Mouse (Mus musculus): Measurements from ENCODE around the gene Zfhx3. TPM values are rescaled to one million over a fixed set of nuclear protein-coding genes. Genes with fewer than 3 reads are reported as not detected.

Gene Zfhx3
- polyA plus RNA-seq, 1 experiment from 2014 or later = 9.2 TPM

- H3K4me2 ChIP-seq = peak overlapping the region; percentile 59
- no peaks in the 10 kb centered on the region for H3K36me3 ChIP-seq
- peaks cover 49% of the 10 kb centered on the region for H3K4me1 ChIP-seq
- H3K9me3 ChIP-seq (replicated peaks) = no peaks in the 10 kb centered on the region
- no peak overlapping the region for H3K9ac ChIP-seq
- peak overlapping the region; percentile 36 for H3K4me3 ChIP-seq (replicated peaks)
- WGBS = 5% methylated on average over 27 of the region's 27 CpGs
- H3K27me3 ChIP-seq = peaks cover 82% of the 10 kb centered on the region
- H3K27ac ChIP-seq = no peak overlapping the region
- no peak for ATAC-seq (replicated peaks; ENCODE audit: low FRiP score)
Observed at GRCm38 (mm10) chr8:108696631-108697410, 754.4 kb downstream of the Zfhx3 start.

GRCm38 (mm10) chr8:108697589-108697988 lies 755.1 kb downstream of the Zfhx3 start:
- Histone ChIP-seq H3K9me3 (replicated peaks) (no peaks in the 10 kb centered on the region), H3K27ac (no peak overlapping the region), H3K4me3 (replicated peaks) (peak overlapping the region; percentile 16; the same call in 1 of the 2 replicates), H3K27me3 (peaks cover 88% of the 10 kb centered on the region), H3K4me1 (peaks cover 46% of the 10 kb centered on the region), H3K9ac (no peak overlapping the region), H3K4me2 (peak overlapping the region; percentile 35), H3K36me3 (no peaks in the 10 kb centered on the region)
- 1% methylated on average over 13 of the region's 13 CpGs for WGBS
- ATAC-seq (replicated peaks; ENCODE audit: low FRiP score) = no peak

DNA sequence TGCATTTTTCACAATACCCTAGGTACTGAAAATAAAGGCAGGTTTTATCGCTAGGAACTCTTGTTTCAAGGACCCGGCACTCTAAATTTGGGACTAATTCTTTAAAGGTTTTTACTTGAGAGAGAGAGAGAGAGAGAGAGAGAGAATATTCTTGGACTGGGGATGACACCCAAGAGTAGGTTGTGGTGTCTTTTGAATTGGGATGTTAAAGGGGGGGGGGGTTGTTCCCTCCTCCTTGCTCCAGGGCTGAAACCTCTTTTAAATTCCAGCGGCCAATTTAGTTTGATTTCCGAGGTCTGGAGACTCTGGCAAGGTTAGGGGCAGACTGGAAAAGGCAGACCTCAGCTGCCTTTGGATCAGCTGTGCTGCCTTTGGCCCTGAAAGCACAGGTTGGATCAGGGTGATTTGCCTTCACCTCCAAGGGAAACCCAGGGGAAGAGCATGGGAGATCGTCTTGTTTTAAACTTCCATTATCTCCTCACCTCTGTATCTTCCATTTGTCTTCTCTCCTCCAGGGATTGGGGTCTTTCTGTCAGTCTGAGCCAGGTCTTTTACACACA lies 755.7 kb downstream of the Zfhx3 start:
- Histone ChIP-seq H3K9ac (no peak overlapping the region), H3K27me3 (peaks cover 88% of the 10 kb centered on the region), H3K4me2 (peak overlapping the region; percentile 35; the same call in 1 of the 2 replicates), H3K27ac (no peak overlapping the region), H3K4me3 (replicated peaks) (no peak overlapping the region; the same call in 1 of the 2 replicates), H3K9me3 (replicated peaks) (no peaks in the 10 kb centered on the region), H3K36me3 (no peaks in the 10 kb centered on the region), H3K4me1 (peaks cover 46% of the 10 kb centered on the region)
- 13% methylated on average over 5 of the region's 5 CpGs for WGBS
- no peak for ATAC-seq (replicated peaks; ENCODE audit: low FRiP score)

- 9% methylated on average over 3 of the region's 3 CpGs for WGBS
- H3K9ac ChIP-seq = no peak overlapping the region
Observed at GRCm38 (mm10) chr8:108699011-108699410, 756.6 kb downstream of the Zfhx3 start.

GRCm38 (mm10) chr8:108699454-108700345 lies 757.3 kb downstream of the Zfhx3 start:
- Histone ChIP-seq H3K27me3 (peaks cover 73% of the 10 kb centered on the region), H3K4me1 (peaks cover 46% of the 10 kb centered on the region), H3K36me3 (no peaks in the 10 kb centered on the region), H3K4me2 (peak overlapping the region; percentile 47), H3K9ac (no peak overlapping the region), H3K27ac (no peak overlapping the region), H3K9me3 (replicated peaks) (no peaks in the 10 kb centered on the region), H3K4me3 (replicated peaks) (peak overlapping the region; percentile 18)
- WGBS = 6% methylated on average over 23 of the region's 23 CpGs
- no peak for ATAC-seq (replicated peaks; ENCODE audit: low FRiP score)

More at GRCm38 (mm10) chr8:108699011-108699410, 756.6 kb downstream of the Zfhx3 start:
- H3K27me3 ChIP-seq = peaks cover 80% of the 10 kb centered on the region
- no peaks in the 10 kb centered on the region for H3K36me3 ChIP-seq
- H3K4me3 ChIP-seq (replicated peaks) = no peak overlapping the region
- ATAC-seq (replicated peaks; ENCODE audit: low FRiP score) = no peak
- no peaks in the 10 kb centered on the region for H3K9me3 ChIP-seq (replicated peaks)
- H3K4me2 ChIP-seq = peak overlapping the region; percentile 47
- peaks cover 46% of the 10 kb centered on the region for H3K4me1 ChIP-seq
- H3K27ac ChIP-seq = no peak overlapping the region

DNA sequence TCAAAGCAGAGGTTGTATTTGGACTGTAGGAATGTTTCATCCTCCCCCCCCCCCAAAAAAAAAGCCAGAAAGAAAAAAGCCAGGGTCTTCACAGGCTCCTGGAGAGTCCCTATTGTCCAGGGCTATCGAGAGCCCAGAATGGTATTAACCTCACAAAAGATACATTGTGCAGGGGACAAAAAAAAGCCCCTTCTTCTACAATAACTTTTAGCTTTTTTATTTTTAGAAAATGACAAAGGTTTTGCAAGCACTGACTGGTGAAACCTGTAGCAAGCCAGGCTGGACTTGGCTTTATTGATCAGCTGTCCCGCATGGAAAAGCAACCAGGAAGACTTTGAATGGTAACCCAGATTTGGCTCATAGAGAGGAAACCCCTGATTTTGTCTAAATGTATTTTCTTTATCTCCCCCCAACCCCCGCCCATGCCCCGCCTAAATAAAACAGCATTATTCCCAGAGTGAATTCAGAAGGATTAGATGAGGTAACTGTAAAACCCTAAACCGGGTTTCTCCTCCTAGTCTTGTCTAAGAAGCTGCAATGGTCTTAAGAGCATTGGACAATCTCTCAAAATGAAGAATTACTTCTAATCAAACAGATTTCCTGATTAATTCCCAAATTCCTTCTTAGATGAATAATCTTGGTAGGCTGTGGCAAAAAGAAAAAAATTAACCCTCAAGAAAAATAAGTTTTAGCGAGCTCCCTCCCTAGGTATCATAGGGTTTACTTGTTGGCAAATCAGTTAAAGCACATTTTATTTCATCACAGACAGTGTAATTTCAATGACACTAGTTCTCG lies 759.1 kb downstream of the Zfhx3 start:
- Histone ChIP-seq H3K27ac (no peak overlapping the region), H3K4me3 (replicated peaks) (no peak overlapping the region), H3K9ac (no peak overlapping the region), H3K36me3 (no peaks in the 10 kb centered on the region), H3K27me3 (peaks cover 54% of the 10 kb centered on the region), H3K9me3 (replicated peaks) (no peaks in the 10 kb centered on the region), H3K4me2 (no peak overlapping the region), H3K4me1 (peaks cover 41% of the 10 kb centered on the region)
- 33% methylated on average over 7 of the region's 7 CpGs for WGBS
- ATAC-seq (replicated peaks; ENCODE audit: low FRiP score) = no peak

DNA sequence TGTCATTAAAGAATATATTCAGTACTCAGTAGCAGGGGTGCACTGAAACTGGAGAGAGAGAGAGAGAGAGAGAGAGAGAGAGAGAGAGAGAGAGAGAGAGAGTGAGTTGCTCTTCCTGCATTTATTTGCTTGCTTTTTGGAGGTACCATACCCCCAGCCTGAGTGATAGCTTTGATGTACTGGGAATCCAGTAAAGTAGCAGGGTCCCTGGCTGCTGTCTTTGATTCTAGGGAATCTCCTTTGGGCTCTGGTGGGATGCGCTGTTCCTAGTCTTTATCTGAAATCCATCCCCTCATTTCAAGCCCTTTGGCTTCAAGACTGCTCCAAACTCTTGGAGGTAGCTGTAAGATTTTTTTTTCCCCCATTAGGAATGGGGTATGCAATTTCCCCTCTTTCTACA lies 759.8 kb downstream of the Zfhx3 start:
- no peak for ATAC-seq (replicated peaks; ENCODE audit: low FRiP score)
- 52% methylated on average over 1 of the region's 1 CpGs for WGBS
- no peak overlapping the region for H3K27ac ChIP-seq

GRCm38 (mm10) chr8:108705751-108706150 lies 763.3 kb downstream of the Zfhx3 start:
- H3K36me3 ChIP-seq = no peaks in the 10 kb centered on the region
- H3K4me2 ChIP-seq = peak overlapping the region; percentile 85
- H3K27ac ChIP-seq = 0 out of 2 replicates have a peak overlapping the region, but pooled peaks have one; percentile 18
- H3K27me3 ChIP-seq = peaks cover 15% of the 10 kb centered on the region
- no peaks in the 10 kb centered on the region for H3K9me3 ChIP-seq (replicated peaks)
- WGBS = 44% methylated on average over 2 of the region's 2 CpGs
- ATAC-seq (replicated peaks; ENCODE audit: low FRiP score) = no peak
- H3K4me1 ChIP-seq = peaks cover 57% of the 10 kb centered on the region
- H3K4me3 ChIP-seq (replicated peaks) = peak overlapping the region; percentile 72; the same call in 1 of the 2 replicates
- H3K9ac ChIP-seq = no peak overlapping the region

More for the DNA sequence above, 759.8 kb downstream of the Zfhx3 start:
- peaks cover 44% of the 10 kb centered on the region for H3K4me1 ChIP-seq
- H3K4me2 ChIP-seq = peak overlapping the region; percentile 85; the same call in 1 of the 2 replicates
- no peaks in the 10 kb centered on the region for H3K36me3 ChIP-seq
- H3K9ac ChIP-seq = no peak overlapping the region
- H3K27me3 ChIP-seq = peaks cover 48% of the 10 kb centered on the region
- no peaks in the 10 kb centered on the region for H3K9me3 ChIP-seq (replicated peaks)
- H3K4me3 ChIP-seq (replicated peaks) = no peak overlapping the region

DNA sequence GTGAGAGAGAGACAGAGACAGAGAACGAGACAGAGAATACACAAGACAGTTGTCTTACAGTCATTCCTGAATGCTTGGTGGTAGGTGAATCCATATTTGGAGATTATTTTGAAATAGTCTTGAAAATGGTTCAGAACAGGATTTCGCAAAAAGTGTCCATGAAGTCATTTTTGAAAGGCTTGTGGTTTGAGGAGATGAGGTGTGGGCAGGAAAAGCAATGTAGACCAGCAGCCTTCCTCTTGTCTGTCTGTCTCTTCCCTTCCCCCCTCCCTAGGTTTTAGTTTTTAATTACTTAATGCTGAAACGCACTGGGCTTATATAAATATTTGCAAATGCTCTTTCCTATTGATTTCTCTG lies 764.0 kb downstream of the Zfhx3 start:
- 0 out of 2 replicates have a peak overlapping the region, but pooled peaks have one; percentile 31 for H3K4me2 ChIP-seq
- no peaks in the 10 kb centered on the region for H3K36me3 ChIP-seq
- no peak overlapping the region for H3K9ac ChIP-seq
- H3K9me3 ChIP-seq (replicated peaks) = no peaks in the 10 kb centered on the region
- H3K27me3 ChIP-seq = peaks cover 9% of the 10 kb centered on the region
- peaks cover 64% of the 10 kb centered on the region for H3K4me1 ChIP-seq
- no peak overlapping the region for H3K27ac ChIP-seq
- ATAC-seq (replicated peaks; ENCODE audit: low FRiP score) = no peak
- peak overlapping the region; percentile 72; the same call in 1 of the 2 replicates for H3K4me3 ChIP-seq (replicated peaks)
- 59% methylated on average over 3 of the region's 3 CpGs for WGBS

DNA sequence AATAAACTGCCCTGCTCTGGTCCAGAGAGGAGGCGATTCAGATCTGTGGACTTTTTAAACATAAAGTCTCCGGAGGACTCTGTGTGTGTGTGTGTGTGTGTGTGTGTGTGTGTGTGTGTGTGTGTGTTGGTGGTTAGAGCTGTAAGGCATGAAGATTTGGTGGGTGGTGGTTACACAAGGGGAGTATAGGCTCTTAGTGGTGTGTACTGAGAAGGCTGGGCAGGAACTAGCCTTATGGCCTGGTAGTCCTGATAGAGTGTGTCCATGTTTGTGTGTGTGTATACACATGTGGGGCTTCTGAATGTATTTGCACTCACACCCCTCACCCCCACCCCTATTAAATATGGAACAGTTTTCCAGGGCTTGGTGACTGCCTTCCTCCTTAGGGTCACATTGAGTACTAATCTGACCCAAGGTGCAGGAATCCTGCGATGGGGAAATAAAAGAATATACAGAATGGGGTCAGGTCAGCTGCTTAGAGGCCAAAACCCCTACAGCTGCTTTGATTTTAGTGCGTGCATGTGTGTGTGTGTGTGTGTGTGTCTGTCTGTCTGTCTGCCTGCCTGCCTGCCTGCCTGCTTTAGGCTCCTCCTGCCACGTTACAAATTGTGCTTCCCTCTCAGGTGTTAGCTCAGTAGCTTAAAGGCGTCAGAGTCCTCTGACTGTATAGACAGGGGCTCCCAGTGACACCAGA lies 764.6 kb downstream of the Zfhx3 start:
- Histone ChIP-seq H3K27me3 (peaks cover 5% of the 10 kb centered on the region), H3K9me3 (replicated peaks) (no peaks in the 10 kb centered on the region), H3K27ac (peak overlapping the region; percentile 76), H3K9ac (no peak overlapping the region), H3K36me3 (no peaks in the 10 kb centered on the region), H3K4me3 (replicated peaks) (no peak overlapping the region), H3K4me2 (peak overlapping the region; percentile 31), H3K4me1 (peaks cover 70% of the 10 kb centered on the region)
- no peak for ATAC-seq (replicated peaks; ENCODE audit: low FRiP score)
- 46% methylated on average over 6 of the region's 6 CpGs for WGBS
